Mouse (Mus musculus): ENCODE data around the gene Phf12.

The Phf12 gene

DNA sequence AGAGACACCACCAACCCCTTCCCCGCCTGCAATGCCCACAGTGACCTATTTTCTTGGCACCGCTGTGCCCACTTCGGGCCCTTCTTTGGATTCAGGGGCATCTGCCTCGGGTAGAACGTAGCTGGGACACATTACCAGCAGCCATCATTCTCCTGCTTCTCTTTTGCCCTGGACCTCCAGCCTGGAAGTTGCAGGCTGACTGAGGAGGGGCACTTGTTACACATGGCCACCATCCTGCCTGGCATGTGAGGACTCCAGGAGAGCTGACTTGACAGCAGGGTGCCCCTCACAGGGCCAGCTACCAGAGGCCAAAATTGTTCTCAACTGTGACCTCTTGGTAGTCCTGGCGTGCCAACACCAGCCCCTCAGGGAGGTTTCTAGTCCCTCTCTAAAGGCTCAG, 4.4 kb upstream of the Phf12 start:
- no peak overlapping the region for H3K4me3 ChIP-seq (replicated peaks; ENCODE audit: low read length)
- H3K36me3 ChIP-seq (ENCODE audit: insufficient read depth, low read length), result no peaks in the 10 kb centered on the region
- no peak for TF ChIP-seq NANOG (IDR thresholded peaks at IDR 0.05; ENCODE audit: borderline replicate concordance, low read length)
- no peak; the same call in 1 of the 2 replicates for TF ChIP-seq CTCF (conservative IDR thresholded peaks at IDR 0.05; ENCODE audit: low read length)
- TF ChIP-seq POU5F1 (IDR thresholded peaks at IDR 0.05; ENCODE audit: borderline replicate concordance, low read length), result no peak
- H3K4me1 ChIP-seq (replicated peaks; ENCODE audit: low read depth, low read length), result peaks cover 30% of the 10 kb centered on the region
- peaks cover 55% of the 10 kb centered on the region for H3K27me3 ChIP-seq (ENCODE audit: insufficient read depth, low read length)
- no peaks in the 10 kb centered on the region for H3K9me3 ChIP-seq (ENCODE audit: low read length)

DNA sequence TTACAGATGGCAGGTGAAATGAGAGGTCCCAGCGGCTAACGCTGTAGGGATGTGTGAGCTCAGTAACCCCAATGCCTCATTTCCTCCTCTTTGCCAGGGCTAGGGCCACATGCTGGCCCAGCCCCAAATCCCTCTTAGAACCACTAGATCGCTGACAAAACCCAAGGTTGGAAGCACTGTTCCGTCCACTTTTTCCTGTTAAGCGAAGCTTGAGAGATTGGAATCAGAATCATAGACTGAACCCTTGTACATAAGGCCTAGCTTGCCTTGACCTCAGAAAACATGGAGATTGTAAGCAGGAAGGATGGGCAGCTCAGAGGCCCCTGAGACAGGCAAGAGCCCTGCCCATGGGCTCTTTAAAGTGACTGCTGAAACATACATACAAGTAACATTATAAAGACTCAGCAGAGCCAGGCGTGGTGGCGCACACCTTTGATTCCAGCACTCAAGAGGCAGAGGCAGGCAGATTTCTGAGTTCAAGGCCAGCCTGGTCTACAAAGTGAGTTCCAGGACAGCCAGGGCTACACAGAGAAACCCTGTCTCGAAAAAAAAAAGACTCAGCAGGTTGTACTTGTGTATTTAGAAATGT, 3.2 kb upstream of the Phf12 start:
- TF ChIP-seq POU5F1 (IDR thresholded peaks at IDR 0.05; ENCODE audit: borderline replicate concordance, low read length) (no peak), CTCF (conservative IDR thresholded peaks at IDR 0.05; ENCODE audit: low read length) (no peak), NANOG (IDR thresholded peaks at IDR 0.05; ENCODE audit: borderline replicate concordance, low read length) (no peak)
- no peak overlapping the region for H3K4me3 ChIP-seq (replicated peaks; ENCODE audit: low read length)
- H3K27me3 ChIP-seq (ENCODE audit: insufficient read depth, low read length), result peaks cover 44% of the 10 kb centered on the region
- no peaks in the 10 kb centered on the region for H3K36me3 ChIP-seq (ENCODE audit: insufficient read depth, low read length)
- no peaks in the 10 kb centered on the region for H3K9me3 ChIP-seq (ENCODE audit: low read length)
- peaks cover 27% of the 10 kb centered on the region for H3K4me1 ChIP-seq (replicated peaks; ENCODE audit: low read depth, low read length)

DNA sequence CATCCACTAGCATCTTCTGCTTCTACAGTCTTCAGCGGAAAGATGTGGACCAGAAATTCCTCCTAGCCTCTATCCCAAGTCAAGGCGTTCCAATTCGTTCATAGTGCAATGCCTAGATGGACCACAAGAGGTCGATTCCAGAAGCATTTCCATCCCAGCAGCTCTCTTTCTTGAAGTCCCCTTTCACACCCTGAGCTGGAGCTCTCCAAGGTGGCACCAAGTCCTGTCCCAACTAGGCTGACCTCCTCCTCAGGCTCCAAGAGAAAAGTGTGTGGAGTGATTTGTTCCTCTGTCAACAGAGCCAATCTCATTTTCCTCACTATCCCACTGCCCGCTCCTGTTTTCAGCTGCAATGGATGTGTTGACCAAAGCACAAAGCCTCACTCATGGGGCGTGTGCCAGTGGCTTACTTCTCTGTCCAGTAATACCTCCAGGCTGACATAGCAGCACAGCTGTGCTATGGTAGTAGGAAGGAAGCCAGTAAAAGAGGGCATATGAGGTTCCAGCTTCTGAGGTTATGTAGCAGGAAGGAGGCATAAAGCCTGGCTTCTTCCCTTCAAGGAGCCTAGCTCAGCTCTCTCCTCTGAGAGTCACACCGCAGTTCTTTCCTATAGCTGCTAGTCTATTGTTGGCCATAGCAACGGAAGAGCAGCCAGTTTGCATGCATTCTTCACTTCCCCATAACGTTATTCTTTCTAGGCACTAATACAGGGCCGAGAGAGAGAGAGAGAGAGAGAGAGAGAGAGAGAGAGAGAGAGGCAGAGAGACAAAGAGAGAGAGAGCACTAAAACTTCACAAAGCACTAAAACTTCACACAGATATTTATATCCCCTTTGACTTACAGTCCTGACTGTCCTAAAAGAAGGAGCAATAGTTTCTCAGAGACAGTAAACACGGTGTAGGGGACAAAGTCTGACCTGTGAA, 2.0 kb upstream of the Phf12 start:
- peaks cover 32% of the 10 kb centered on the region for H3K4me1 ChIP-seq (replicated peaks; ENCODE audit: low read depth, low read length)
- no peaks in the 10 kb centered on the region for H3K9me3 ChIP-seq (ENCODE audit: low read length)
- H3K27me3 ChIP-seq (ENCODE audit: insufficient read depth, low read length), result peaks cover 31% of the 10 kb centered on the region
- H3K4me3 ChIP-seq (replicated peaks; ENCODE audit: low read length), result no peak overlapping the region
- TF ChIP-seq NANOG (IDR thresholded peaks at IDR 0.05; ENCODE audit: borderline replicate concordance, low read length) (no peak), POU5F1 (IDR thresholded peaks at IDR 0.05; ENCODE audit: borderline replicate concordance, low read length) (no peak), CTCF (conservative IDR thresholded peaks at IDR 0.05; ENCODE audit: low read length) (peak; percentile 89)
- H3K36me3 ChIP-seq (ENCODE audit: insufficient read depth, low read length), result no peaks in the 10 kb centered on the region

DNA sequence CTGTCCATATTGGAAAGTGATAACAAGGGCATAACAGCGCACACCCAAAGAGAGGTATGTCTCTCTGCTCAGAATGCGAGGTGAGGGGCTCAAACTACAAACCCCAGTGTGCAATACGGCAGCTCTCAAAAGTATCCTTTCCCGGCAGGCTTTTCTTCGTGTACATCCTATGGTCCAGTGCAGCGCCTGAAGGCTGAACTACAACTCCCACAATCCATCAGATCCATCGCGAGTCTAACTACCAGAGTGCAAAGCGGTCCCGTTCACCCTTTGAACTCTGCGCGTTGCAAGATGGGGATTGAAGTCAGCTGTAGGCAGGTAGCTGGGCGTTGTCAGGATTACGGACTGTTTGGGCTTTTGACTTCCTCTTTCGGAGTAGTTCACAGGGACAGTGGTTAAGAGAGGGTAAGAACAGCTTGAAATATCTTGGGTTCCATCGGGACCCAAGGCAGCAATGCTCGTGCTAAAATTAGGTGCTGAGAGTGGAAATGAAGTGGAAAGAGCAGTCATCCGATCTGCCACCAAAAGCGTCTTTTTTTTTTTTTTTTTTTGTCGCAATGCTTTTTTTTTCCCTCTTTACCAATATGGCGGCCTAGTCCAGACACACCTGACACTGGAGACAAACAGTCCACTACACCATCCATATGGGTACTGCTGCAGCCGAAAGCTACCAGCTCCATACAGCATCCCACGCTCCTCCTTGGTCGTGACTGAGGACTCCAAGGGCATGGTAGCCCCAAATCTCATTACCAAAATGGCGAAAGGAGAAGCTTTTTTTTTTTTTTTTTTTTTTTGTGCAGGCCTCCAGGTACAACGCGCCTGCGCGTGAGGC, 729 bp upstream of the Phf12 start:
- no peak for TF ChIP-seq CTCF (conservative IDR thresholded peaks at IDR 0.05; ENCODE audit: low read length)
- no peak for TF ChIP-seq POU5F1 (IDR thresholded peaks at IDR 0.05; ENCODE audit: borderline replicate concordance, low read length)
- TF ChIP-seq NANOG (IDR thresholded peaks at IDR 0.05; ENCODE audit: borderline replicate concordance, low read length), result peak; percentile 24; the same call in 1 of the 2 replicates
- peak overlapping the region; percentile 85 for H3K4me3 ChIP-seq (replicated peaks; ENCODE audit: low read length)
- peaks cover 12% of the 10 kb centered on the region for H3K36me3 ChIP-seq (ENCODE audit: insufficient read depth, low read length)
- H3K4me1 ChIP-seq (replicated peaks; ENCODE audit: low read depth, low read length), result peaks cover 37% of the 10 kb centered on the region
- H3K27me3 ChIP-seq (ENCODE audit: insufficient read depth, low read length), result peaks cover 23% of the 10 kb centered on the region
- no peaks in the 10 kb centered on the region for H3K9me3 ChIP-seq (ENCODE audit: low read length)

DNA sequence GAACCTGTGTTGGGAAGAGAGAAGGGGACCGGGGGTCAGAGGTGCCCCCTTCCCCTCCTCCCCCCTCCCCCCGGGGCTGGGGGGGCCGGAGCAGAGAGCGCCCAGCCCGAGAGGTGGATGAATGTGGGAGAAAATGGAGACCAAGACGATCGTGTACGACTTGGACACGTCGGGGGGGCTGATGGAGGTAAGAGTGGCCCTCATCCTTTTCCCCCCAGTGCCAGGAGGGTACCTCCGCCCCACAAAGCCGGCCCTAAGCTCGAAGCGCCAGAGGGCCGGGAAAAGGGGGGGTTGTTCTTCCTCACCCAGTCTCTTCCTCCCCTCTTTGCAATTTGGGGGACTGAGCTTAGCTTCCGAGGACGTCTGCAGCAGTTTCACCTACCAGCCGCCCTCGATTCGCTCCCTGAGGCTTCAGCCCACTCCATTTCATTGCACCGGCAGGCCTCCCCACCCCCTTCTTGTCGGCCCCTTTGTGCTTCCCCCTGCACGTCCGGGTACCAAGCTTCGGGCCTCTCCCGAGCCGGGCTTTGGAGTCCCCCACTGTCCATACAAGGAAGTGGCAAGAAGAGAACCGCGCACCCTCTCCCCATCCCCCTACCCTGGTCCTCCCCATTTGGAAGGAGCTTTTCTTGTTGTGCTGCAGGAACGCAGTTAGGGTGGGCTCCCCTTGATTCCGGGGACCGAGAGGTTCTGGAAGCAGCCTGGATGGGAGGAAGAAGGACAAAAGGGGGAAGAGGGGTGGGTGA, 810 bp downstream of the Phf12 start:
- no peak for TF ChIP-seq CTCF (conservative IDR thresholded peaks at IDR 0.05; ENCODE audit: low read length)
- TF ChIP-seq NANOG (IDR thresholded peaks at IDR 0.05; ENCODE audit: borderline replicate concordance, low read length), result no peak
- no peak for TF ChIP-seq POU5F1 (IDR thresholded peaks at IDR 0.05; ENCODE audit: borderline replicate concordance, low read length)
- Histone ChIP-seq H3K4me3 (replicated peaks; ENCODE audit: low read length) (peak overlapping the region; percentile 97), H3K9me3 (ENCODE audit: low read length) (no peaks in the 10 kb centered on the region)

DNA sequence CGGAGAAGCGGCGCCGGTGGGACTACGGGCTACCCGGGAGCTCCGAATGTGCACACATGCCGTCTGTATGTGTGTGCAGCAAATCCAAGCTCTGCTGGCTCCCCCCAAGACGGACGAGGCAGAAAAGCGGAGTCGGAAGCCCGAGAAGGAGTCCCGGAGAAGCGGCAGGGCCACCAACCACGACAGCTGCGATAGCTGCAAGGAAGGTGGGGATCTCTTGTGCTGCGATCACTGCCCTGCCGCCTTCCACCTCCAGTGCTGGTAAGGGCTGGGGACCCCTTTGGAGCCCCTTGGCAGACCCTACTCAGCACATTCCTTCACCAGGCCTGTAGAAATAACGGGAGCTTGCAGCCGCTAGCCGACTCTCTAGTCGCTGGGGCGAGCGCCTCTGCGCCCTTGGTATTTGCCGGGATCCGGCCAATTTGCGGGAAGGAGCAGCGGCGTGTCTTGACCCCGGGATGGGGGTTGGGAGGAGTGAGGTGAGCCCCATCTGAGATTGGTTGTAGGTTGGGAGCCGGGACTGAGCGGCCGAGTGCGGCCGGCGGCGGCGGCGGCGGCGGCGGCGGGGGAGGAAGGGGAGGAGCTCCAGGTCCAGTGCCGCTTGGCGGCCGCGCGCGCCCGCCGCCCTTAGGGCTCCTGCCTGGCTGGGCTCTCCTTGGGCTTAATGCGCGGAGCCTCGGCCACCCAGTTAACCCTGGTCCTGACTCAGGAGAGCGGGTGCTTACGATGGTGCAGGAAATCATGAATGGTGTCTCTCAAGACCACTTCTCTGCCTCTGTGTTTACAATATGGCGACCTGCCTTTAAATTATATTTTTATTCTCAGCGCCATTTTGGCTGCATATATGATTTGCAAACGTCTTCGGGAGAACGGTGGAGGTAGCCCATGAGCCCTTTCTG, 1.6 kb downstream of the Phf12 start:
- peak overlapping the region; percentile 97 for H3K4me3 ChIP-seq (replicated peaks; ENCODE audit: low read length)
- TF ChIP-seq NANOG (IDR thresholded peaks at IDR 0.05; ENCODE audit: borderline replicate concordance, low read length), result no peak
- TF ChIP-seq CTCF (conservative IDR thresholded peaks at IDR 0.05; ENCODE audit: low read length), result no peak
- no peak for TF ChIP-seq POU5F1 (IDR thresholded peaks at IDR 0.05; ENCODE audit: borderline replicate concordance, low read length)
- peaks cover 2% of the 10 kb centered on the region; the same call in 1 of the 2 replicates for H3K27me3 ChIP-seq (ENCODE audit: insufficient read depth, low read length)

More for the DNA sequence above, 810 bp downstream of the Phf12 start:
- peaks cover 48% of the 10 kb centered on the region for H3K4me1 ChIP-seq (replicated peaks; ENCODE audit: low read depth, low read length)
- H3K36me3 ChIP-seq (ENCODE audit: insufficient read depth, low read length), result peaks cover 27% of the 10 kb centered on the region
- H3K27me3 ChIP-seq (ENCODE audit: insufficient read depth, low read length), result peaks cover 8% of the 10 kb centered on the region

GRCm38 (mm10) chr11:77984836-77985231, 2.3 kb downstream of the Phf12 start:
- Histone ChIP-seq H3K27me3 (ENCODE audit: insufficient read depth, low read length) (no peaks in the 10 kb centered on the region), H3K36me3 (ENCODE audit: insufficient read depth, low read length) (peaks cover 42% of the 10 kb centered on the region), H3K4me1 (replicated peaks; ENCODE audit: low read depth, low read length) (peaks cover 61% of the 10 kb centered on the region), H3K4me3 (replicated peaks; ENCODE audit: low read length) (peak overlapping the region; percentile 97), H3K9me3 (ENCODE audit: low read length) (no peaks in the 10 kb centered on the region)
- no peak for TF ChIP-seq CTCF (conservative IDR thresholded peaks at IDR 0.05; ENCODE audit: low read length)
- TF ChIP-seq NANOG (IDR thresholded peaks at IDR 0.05; ENCODE audit: borderline replicate concordance, low read length), result no peak
- TF ChIP-seq POU5F1 (IDR thresholded peaks at IDR 0.05; ENCODE audit: borderline replicate concordance, low read length), result no peak

More for the DNA sequence above, 1.6 kb downstream of the Phf12 start:
- Histone ChIP-seq H3K9me3 (ENCODE audit: low read length) (no peaks in the 10 kb centered on the region), H3K4me1 (replicated peaks; ENCODE audit: low read depth, low read length) (peaks cover 56% of the 10 kb centered on the region), H3K36me3 (ENCODE audit: insufficient read depth, low read length) (peaks cover 35% of the 10 kb centered on the region)
